Mouse (Mus musculus) frontal cortex, postnatal 25 days (tissue): ENCODE data around the gene Bcl2.
"Not testable (repeated sequence)": the region's sequence is repeated elsewhere in the genome, so short reads cannot be mapped to it uniquely, and the experiment has no call there.

Source experiments
- DNase-seq, 2 experiments: peaks; one replicate each; pipeline ENCODE4 v3.0.0; 2022; ENCODE audit warnings: low spot score in 2 of 2

Gene Bcl2

GRCm38 (mm10) chr1:106555498-106556168 is 158.4 kb downstream of the Bcl2 start:
- no peak for DNase-seq

- DNase-seq = no peak
Observed at GRCm38 (mm10) chr1:106553846-106554802, 159.9 kb downstream of the Bcl2 start.

- no peak for DNase-seq
Observed at GRCm38 (mm10) chr1:106552856-106553255, 161.2 kb downstream of the Bcl2 start.

- DNase-seq = no peak
Observed at GRCm38 (mm10) chr1:106550580-106550979, 163.5 kb downstream of the Bcl2 start.

- DNase-seq = no peak
Observed at GRCm38 (mm10) chr1:106549025-106549424, 165.0 kb downstream of the Bcl2 start.

GRCm38 (mm10) chr1:106544817-106545612 is 169.1 kb downstream of the Bcl2 start:
- peak; percentile 19 to 31 for DNase-seq

GRCm38 (mm10) chr1:106542731-106543130 is 171.3 kb downstream of the Bcl2 start:
- DNase-seq = peak; percentile 20 to 30

GRCm38 (mm10) chr1:106541851-106542250 is 172.2 kb downstream of the Bcl2 start:
- no peak for DNase-seq

- no peak for DNase-seq
Observed at GRCm38 (mm10) chr1:106540130-106540529, 173.9 kb downstream of the Bcl2 start.

- DNase-seq = no peak
Observed at GRCm38 (mm10) chr1:106539029-106539428, 175.0 kb downstream of the Bcl2 start.

GRCm38 (mm10) chr1:106534835-106535234 is 179.2 kb downstream of the Bcl2 start:
- not testable (repeated sequence) for DNase-seq

GRCm38 (mm10) chr1:106529570-106529969 is 184.5 kb downstream of the Bcl2 start:
- no peak for DNase-seq

GRCm38 (mm10) chr1:106527537-106527936 is 186.5 kb downstream of the Bcl2 start:
- no peak for DNase-seq

- no peak for DNase-seq
Observed at GRCm38 (mm10) chr1:106526751-106527150, 187.3 kb downstream of the Bcl2 start.

GRCm38 (mm10) chr1:106526112-106526511 is 188.0 kb downstream of the Bcl2 start:
- no peak for DNase-seq

GRCm38 (mm10) chr1:106523741-106524140 is 190.3 kb downstream of the Bcl2 start:
- no peak for DNase-seq

GRCm38 (mm10) chr1:106523009-106523408 is 191.1 kb downstream of the Bcl2 start:
- no peak for DNase-seq

- no peak for DNase-seq
Observed at GRCm38 (mm10) chr1:106517591-106518177, 196.4 kb downstream of the Bcl2 start.

- DNase-seq = no peak
Observed at GRCm38 (mm10) chr1:106517099-106517498, 197.0 kb downstream of the Bcl2 start.

- DNase-seq = no peak
Observed at GRCm38 (mm10) chr1:106515611-106516010, 198.5 kb downstream of the Bcl2 start.

GRCm38 (mm10) chr1:106513890-106514643 is 200.0 kb downstream of the Bcl2 start:
- no peak for DNase-seq
